ENCODE assay signal across 17 mouse cellular contexts in the genomic region with DNA sequence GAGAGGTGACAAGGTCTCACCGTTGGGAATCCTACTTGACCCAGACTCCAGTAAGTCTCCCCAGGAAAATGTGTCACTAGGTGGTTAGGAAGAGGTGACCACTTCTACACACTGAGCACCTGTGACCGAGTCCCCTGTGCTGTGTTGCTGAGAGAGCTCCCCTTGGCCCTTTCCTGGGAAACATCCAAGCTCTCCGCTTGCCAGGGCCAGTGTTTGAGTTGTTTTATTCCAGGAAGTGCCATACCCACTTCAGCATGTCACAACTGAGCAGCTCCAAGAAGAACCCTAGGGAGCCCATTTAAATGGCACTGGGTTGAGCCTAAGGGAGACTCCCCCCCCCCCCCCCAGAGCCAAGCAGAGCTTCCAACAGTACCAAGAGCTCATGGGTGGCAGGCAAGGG. TPM values are rescaled to one million over a fixed set of nuclear protein-coding genes. Genes with fewer than 3 reads are reported as not detected.
DNase-seq lines count a peak whose midpoint lies in the region; ATAC-seq and TF ChIP-seq lines count a peak whose summit lies in the region.
"Had no signal": no experiment of that assay in that cellular context is flagged by ENCODE, and none has a peak within 500 bp of the region (broad histone marks: within the 10 kb centered on the region; RNA-seq: fewer than 3 reads in every experiment).

No protein-coding gene starts in this region.

- no peak for TF ChIP-seq CTCF in lung, adult 2 months (IDR thresholded peaks at IDR 0.05; ENCODE audit: insufficient read depth, low read length)
- TF ChIP-seq CTCF in midbrain, postnatal 0 days (IDR thresholded peaks at IDR 0.05) = no peak

- 43% methylated on average over 3 of the region's 3 CpGs for WGBS in lung, adult 2 months
- 85% methylated on average over 3 of the region's 3 CpGs for WGBS in midbrain, postnatal 0 days

- H3K4me3 ChIP-seq in lung, adult 2 months (replicated peaks; ENCODE audit: extremely low read depth, low read depth, low read length) = no peak overlapping the region
- H3K4me3 ChIP-seq in midbrain, postnatal 0 days (ENCODE audit: low read depth, low read length) = no peak overlapping the region
- H3K4me3 ChIP-seq: myocyte had no signal

- H3K36me3 ChIP-seq in midbrain, postnatal 0 days (ENCODE audit: insufficient read depth, low read length) = no peaks in the 10 kb centered on the region
- H3K36me3 ChIP-seq: limb, embryonic 15.5 days; liver, embryonic 15.5 days had no signal

- ATAC-seq in midbrain, postnatal 0 days (ENCODE audit: low FRiP score) = no peak

- H3K27me3 ChIP-seq in midbrain, postnatal 0 days (ENCODE audit: insufficient read depth, low read length) = peaks cover 6% of the 10 kb centered on the region; the same call in 1 of the 2 replicates
- H3K27me3 ChIP-seq: CH12.LX had no signal

- peaks cover 17% of the 10 kb centered on the region for H3K4me1 ChIP-seq in lung, adult 2 months (ENCODE audit: control insufficient read depth, insufficient read depth, low read length)
- H3K4me1 ChIP-seq in midbrain, postnatal 0 days (ENCODE audit: insufficient read depth, low read length) = no peaks in the 10 kb centered on the region; the same call in 1 of the 2 replicates

- H3K27ac ChIP-seq in midbrain, postnatal 0 days (ENCODE audit: low read depth, low read length) = no peak overlapping the region
- H3K27ac ChIP-seq: limb, embryonic 15.5 days; liver, embryonic 15.5 days had no signal

- DNase-seq in heart, adult 11 months = peak; percentile 92
- no peak for DNase-seq in heart, adult 8-10 months (ENCODE audit: low spot score)
- peak; percentile 71 for DNase-seq in adrenal gland, postnatal 10 days
- DNase-seq in lung, adult 2 months = peak; percentile 27
- peak; percentile 53 for DNase-seq in lung, postnatal 25 days (ENCODE audit: low spot score)
- DNase-seq in Muller cell, postnatal 12 days (ENCODE audit: inconsistent ontology term) = no peak
- DNase-seq in midbrain, postnatal 0 days (ENCODE audit: low spot score) = no peak
- DNase-seq: forebrain, postnatal 0 days; kidney, adult 8-10 months; midbrain, embryonic 14.5 days; thymus, adult 18-20 months had no signal

- no peak overlapping the region for H3K9ac ChIP-seq in midbrain, postnatal 0 days (replicated peaks; ENCODE audit: low read length, poor library complexity, severe bottlenecking)
- H3K9ac ChIP-seq: liver, embryonic 15.5 days had no signal

- TF ChIP-seq POLR2A in lung, adult 2 months (IDR thresholded peaks at IDR 0.05; ENCODE audit: borderline replicate concordance, extremely low read depth, low read depth, low read length) = no peak

- H3K4me2 ChIP-seq in midbrain, postnatal 0 days (ENCODE audit: low read depth, low read length, poor library complexity, severe bottlenecking) = no peak overlapping the region

- H3K9me3 ChIP-seq in midbrain, postnatal 0 days (ENCODE audit: low read length) = no peaks in the 10 kb centered on the region
- H3K9me3 ChIP-seq: limb, embryonic 15.5 days; liver, embryonic 15.5 days had no signal

RNA-seq across cellular contexts. Expression of a gene that starts 21.8 kb away (rescaled TPM):
- total RNA-seq in heart, adult 8-10 months (2022) = 10 to 100 TPM; 71.2 to 81.2 (median 74.4) TPM
- 100 to 1,000 TPM; 110 to 122 TPM for total RNA-seq in adrenal gland, postnatal 10 days (2021)
- 12.0 and 12.8 TPM in 2 replicates for polyA plus RNA-seq in lung, adult 2 months (2012; rRNA removed)
- 88.8 and 111 TPM in 2 replicates for total RNA-seq in midbrain, postnatal 0 days (2014; rRNA removed)
- 172 and 184 TPM in 2 replicates for polyA plus RNA-seq in midbrain, postnatal 0 days (2015; fragmentation: Nextera tagmentation; extraction: Ambion mirVana)

RNA-seq across cellular contexts. Expression of a gene that starts 31.3 kb away (rescaled TPM):
- under 1 TPM in 2 of 4 experiments, not detected in 2; 0.08 to 0.13 TPM for total RNA-seq in heart, adult 8-10 months (2022)
- under 1 TPM; 0.24 to 0.33 TPM for total RNA-seq in adrenal gland, postnatal 10 days (2021)
- polyA plus RNA-seq in lung, adult 2 months (2012; rRNA removed) = 0.07 and 0.11 TPM in 2 replicates
- total RNA-seq in midbrain, postnatal 0 days (2014; rRNA removed) = 5.4 and 5.8 TPM in 2 replicates
- 3.2 and 3.4 TPM in 2 replicates for polyA plus RNA-seq in midbrain, postnatal 0 days (2015; fragmentation: Nextera tagmentation; extraction: Ambion mirVana)
- total RNA-seq: CH12.LX, MEL had no signal
- polyA plus RNA-seq: liver, embryonic 15.5 days; stomach, embryonic 14.5 days had no signal

RNA-seq across cellular contexts. Expression of a gene that starts 53.5 kb away (rescaled TPM):
- 100 to 1,000 TPM; 159 to 182 (median 170) TPM for total RNA-seq in heart, adult 8-10 months (2022)
- 100 to 1,000 TPM; 161 to 179 TPM for total RNA-seq in adrenal gland, postnatal 10 days (2021)
- polyA plus RNA-seq in lung, adult 2 months (2012; rRNA removed) = 64.5 and 79.6 TPM in 2 replicates
- 141 and 167 TPM in 2 replicates for total RNA-seq in midbrain, postnatal 0 days (2014; rRNA removed)
- polyA plus RNA-seq in midbrain, postnatal 0 days (2015; fragmentation: Nextera tagmentation; extraction: Ambion mirVana) = 192 and 197 TPM in 2 replicates

Comparison
In these comparisons a context has a peak if more than half of its experiments do, and no peak if none do; other contexts are left out.
1. DNase-seq: peak in heart, adult 11 months (single experiment), adrenal gland, postnatal 10 days (single experiment), lung, adult 2 months (single experiment) and lung, postnatal 25 days (single experiment); none in heart, adult 8-10 months (single experiment), Muller cell, postnatal 12 days (single experiment) and midbrain, postnatal 0 days (single experiment).